Mouse (Mus musculus) spleen, adult 18-20 months (tissue): ENCODE measurements at regions not wholly inside any gene's neighbourhood (a gene's known extent, or its start where the extent isn't known, plus 50 kb on each side); places are given as distances from the start of the nearest gene placed in this dataset.

Source experiments
- DNase-seq, 2 experiments: peaks; one replicate each; pipeline ENCODE4 v3.0.0; 2022; ENCODE audit warnings: mixed read lengths in 2 of 2

GRCm38 (mm10) chr13:107760511-107760910 lies 283.7 kb upstream of the Smim15 start:
- no peak for DNase-seq

- no peak for DNase-seq
These were observed 285.7 kb upstream of the Smim15 start for GRCm38 (mm10) chr13:107758327-107759095.

DNA sequence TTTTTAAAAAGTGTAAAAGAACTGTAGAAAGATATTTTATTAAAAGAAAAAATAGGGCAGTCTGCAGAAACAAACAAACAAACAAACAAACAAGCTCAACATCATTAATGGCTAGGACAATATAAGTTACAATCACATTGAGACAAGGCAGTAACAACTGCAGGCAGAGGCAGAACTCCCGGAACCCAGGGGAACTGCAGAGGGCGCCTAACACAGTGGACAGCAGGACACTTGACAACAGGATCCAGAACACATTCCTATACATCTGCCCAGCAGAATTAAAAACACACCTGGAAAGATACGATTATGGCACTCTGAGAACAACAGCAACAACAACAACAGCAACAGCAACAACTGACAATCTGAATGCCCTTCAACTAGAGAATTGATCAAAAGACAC lies 291.5 kb upstream of the Smim15 start:
- DNase-seq, result no peak

DNA sequence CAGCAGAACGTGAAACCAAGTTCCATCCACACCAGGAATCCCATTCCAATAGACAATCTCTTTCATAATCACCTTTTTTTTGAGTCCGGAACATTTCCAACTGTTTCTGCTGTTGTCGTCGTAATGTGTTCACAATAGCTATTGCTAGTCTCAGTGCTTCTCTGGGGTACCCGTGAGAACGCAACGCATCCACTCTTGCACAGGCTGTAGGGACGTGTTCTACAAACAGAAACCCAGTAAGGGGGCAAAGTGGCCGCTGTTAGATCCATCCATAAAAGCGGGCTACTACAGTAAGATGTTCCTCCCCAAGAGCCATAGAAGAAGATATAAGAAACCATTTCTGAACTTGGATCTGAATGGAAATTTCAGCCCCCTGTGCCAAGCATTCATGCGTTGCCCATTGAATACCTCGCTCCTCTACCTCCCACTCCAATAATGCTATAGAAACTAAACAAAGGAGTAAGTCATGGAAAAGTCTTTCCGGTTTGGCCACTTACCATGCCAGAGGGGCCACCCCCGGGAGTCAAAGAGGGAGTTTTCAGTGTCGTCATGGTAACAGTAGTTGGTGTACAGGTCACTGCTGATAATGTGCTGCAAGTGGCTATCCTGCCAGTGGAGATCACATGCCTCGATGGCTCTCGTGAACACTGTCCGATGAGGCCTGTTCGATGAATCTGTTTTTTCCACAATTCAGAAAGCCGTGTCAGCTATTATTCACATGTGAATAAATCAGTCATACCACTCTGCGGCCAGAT lies 300.6 kb upstream of the Smim15 start:
- DNase-seq, result no peak

- DNase-seq, result no peak
These were observed 307.7 kb upstream of the Smim15 start for GRCm38 (mm10) chr13:107736581-107736980.

GRCm38 (mm10) chr13:107734161-107734905 lies 309.9 kb upstream of the Smim15 start:
- no peak for DNase-seq

DNA sequence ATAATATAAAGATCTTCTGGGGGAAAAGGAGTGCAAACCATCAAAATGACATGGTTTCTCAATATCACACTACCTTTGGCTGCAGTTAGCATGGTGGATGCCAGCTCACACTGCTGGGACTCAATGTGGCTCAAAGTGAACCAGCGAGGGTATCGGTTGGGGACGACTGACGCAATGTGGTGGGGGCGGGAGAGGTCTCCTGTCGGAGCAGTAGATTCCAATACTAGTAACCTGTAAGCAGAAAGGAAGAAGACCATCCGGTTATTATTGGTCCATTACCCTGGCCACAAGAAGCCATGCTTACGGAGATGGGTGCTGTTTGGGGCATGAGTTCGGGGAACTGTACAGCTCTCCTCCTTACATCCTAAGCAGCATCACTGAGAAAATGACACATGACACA lies 313.3 kb upstream of the Smim15 start:
- no peak for DNase-seq

- no peak for DNase-seq
These were observed 317.8 kb upstream of the Smim15 start for GRCm38 (mm10) chr13:107726491-107726890.

DNA sequence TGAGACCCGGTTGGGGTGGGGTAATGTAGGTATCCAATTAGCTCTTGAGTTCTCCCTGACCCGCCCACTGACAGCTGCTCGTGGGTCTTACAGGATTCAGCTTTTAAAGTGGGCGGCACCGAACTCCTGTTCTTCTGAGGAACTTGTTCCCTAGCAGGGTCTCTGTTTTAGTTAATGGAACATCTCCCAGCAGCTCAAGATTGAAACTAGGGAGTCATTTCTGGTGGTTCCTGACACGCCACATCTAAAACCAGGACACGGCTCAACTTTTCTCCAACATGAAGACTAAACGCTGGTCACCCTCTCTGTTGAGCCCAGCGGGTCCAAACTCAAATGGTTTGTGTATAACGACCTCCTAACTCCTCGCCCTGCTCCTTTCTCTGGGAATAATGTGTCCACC lies 322.3 kb upstream of the Smim15 start:
- DNase-seq, result no peak

- no peak for DNase-seq
These were observed 323.2 kb upstream of the Smim15 start for GRCm38 (mm10) chr13:107720874-107721574.

DNA sequence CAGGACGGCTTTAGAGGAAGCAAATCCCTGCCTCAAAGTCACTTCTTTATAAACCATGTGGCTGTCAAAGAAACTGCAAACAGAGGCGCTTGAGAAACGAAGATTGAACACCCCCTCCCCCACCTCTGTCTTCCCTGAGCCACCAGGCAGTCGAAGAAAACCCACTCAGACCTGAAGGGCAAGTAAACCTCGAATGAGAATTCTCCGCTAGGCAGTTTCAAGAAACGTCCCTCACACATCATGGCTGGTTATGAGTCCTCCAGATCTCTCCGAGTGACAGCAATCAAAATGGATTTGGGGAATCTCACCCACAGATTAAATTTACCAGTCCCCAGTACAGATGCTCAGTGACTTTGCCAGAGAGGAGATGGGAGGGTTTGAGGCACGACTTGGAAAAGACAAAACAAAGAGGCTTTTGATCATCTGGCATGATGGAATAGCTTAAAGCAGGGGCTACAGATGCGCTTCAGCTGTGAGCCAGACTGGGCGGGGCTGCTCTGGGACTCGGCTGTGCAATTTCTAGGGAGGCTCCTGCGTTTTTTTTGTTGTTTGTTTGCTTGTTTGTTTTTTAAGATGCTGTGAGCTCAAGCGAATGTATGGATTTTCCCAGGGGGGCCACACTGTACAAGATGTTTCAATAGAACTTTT lies 325.1 kb upstream of the Smim15 start:
- no peak for DNase-seq

- no peak for DNase-seq
These were observed 328.6 kb upstream of the Smim15 start for GRCm38 (mm10) chr13:107715616-107716015.

- DNase-seq, result no peak
These were observed 330.2 kb upstream of the Smim15 start for GRCm38 (mm10) chr13:107714001-107714400.

DNA sequence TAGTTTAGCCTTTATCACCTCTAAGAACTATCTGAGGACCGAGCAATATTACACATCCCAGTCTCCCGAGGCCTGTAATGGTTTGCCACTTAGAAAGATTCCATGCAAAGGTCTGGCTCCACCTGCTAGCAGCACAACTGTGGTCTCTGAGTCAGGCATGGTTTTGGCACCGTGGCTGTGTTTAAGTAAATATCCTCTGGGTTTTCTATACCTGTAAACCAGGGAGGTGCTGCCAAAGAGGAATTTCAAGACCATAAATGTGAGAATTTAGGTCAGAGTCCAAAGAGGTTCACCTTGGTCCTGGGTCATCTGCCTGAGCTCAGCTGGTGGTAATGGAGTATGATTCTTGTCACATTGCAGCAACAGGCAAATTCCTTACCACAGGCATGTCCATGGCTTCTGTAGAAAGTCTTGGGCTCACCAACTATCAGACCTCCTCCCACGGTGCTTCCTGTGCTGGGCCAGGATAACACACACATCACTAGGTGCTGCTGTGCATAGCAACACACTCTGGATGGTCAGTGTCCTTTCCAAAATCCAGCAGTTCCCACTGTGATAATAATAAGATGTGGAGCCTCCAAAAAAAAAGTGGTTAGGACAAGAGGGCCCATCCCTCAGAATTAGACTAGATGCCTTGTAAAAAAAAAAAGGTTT lies 332.8 kb upstream of the Smim15 start:
- DNase-seq, result no peak

DNA sequence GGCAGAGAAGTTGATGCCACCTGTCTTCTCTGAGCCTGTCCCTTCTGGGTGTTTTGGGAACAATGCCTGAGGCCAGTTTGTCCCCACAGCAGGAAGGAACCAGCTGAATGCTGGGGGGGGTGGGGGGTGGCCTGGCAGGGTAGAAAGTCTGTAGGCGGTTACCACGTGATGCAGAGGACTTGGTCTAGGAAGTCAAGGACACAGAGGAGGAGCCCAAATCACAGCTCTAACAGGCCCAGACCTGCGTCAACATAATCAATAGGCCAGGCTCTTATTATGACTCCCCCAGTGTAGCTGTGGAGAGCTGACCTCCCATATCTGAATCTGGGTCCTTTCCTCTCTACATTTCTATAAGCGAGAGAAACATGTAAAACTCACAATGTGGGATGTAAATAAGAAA lies 333.9 kb upstream of the Smim15 start:
- no peak for DNase-seq

DNA sequence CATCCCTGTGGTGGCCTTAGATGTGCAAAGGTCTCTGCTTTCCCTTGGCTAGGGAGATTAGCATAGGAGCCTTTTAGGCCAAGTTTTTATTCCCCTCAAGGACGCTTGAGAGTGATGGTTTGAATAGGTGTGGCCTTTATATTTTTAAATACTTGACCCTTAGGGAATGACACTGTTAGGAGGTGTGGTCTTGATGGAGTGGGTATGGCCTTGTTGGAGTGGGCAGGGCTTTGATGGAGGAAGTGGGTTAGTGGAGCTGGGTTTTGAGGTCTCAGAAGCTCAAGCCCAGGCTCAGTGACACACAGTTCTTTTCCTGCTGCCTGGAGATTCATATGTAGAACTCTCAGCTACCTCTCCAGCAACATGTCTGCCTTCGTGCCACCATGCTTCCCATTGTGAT lies 334.4 kb upstream of the Smim15 start:
- no peak for DNase-seq

GRCm38 (mm10) chr13:107703736-107704135 lies 340.5 kb upstream of the Smim15 start:
- no peak for DNase-seq

DNA sequence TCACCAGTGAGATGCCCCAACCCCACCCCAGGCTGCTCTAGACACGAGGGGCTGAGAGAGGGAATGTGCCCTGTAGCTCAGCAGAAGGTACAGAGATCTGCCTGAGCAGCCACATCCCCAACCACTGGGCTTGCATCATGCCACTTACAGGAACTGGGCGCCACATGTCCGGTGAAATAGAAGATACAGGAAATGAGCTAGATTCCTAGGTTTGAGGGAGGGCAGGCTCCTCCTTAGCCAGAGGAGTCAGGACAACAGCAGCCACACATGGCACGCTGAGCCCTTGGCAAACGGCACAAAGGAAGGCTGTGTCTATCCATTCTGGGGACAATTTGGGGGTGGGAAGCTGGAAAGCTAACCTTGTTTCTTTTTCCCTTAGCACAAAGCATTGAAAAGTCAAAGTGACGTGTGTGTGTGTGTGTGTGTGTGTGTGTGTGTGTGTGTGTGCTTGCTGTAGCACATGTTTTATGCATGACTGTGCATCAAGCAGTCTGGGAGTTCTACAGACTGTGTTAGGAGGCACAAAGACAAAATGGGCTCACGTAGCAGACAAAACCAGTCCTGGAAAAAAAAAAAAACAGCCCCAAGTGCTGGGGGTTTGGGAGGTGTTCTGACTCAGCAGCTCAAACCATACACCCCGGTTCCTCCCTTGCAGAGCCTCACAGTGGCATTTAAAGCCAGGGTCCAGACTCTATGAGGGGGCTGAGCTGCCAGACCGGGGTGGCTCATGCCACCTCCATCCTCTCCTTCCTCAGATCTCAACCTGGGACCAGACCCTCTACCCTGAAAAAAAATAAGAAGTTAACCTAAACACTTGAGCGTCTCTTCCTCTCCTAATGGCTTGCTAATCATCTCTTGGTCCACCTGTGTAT lies 343.7 kb upstream of the Smim15 start:
- DNase-seq, result no peak

DNA sequence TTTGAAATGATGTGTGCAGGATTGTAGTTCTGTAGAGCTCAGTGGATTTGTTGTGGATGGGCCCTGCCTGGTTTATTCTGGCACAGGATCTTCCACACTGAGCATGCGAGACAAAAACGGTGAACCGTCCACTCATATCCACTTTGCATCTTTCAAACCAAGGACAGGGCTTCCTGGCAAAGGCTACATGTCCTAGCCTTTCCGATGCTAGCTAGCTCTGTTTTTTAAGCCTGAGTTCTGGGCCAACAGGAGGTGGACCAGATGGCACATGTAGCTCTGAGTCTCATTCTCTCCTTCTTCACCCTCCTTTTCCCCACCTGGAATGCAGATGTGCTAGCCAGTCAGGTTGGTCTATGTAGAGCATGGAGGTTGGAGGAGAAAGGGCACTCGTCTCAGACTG lies 345.0 kb upstream of the Smim15 start:
- DNase-seq, result no peak

DNA sequence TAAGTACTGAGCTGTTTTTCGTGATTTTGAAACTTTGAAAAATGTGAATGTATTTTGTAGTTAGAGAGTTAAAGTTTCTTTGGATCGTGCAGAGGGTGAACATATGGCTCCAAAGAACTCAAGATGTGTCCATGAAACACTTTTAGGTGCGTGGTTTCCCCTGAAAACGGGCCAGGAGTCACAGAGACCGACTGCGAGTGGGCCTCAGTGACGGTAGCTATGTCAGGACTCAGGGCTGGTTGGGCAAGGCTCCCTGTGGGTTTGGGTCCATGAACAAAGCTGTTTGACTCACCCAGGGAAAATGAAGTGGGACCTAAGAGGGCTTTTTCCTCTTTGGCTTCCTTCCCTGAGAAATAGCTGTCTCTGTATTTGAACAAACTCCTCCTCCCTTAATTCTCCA lies 345.9 kb upstream of the Smim15 start:
- no peak for DNase-seq
